Mouse (Mus musculus) embryonic stem cell, embryonic (primary cell): ENCODE measurements around the gene Hbb-bh1.
"Not testable (repeated sequence)": the region's sequence is repeated elsewhere in the genome, so short reads cannot be mapped to it uniquely, and the experiment has no call there.

Experiments used
- CTCF ChIA-PET, 4 experiments: fragments of 300-600 bp in 2 of 4; fragments of 350-600 bp in 2 of 4; sonication (Branson Sonifier 250); formaldehyde crosslinking; loops; one replicate each; lab custom pipeline; 2022; ENCODE audit warnings: inconsistent platforms in 2 of 4; lab: Charles Lee
- POLR2A ChIA-PET, 4 experiments: fragments of 300-600 bp in 2 of 4; fragments of 350-600 bp in 2 of 4; sonication (Branson Sonifier 250); formaldehyde crosslinking; loops; one replicate each; lab custom pipeline; 2022; ENCODE audit warnings: antibody characterized with exemption in 4 of 4, inconsistent platforms in 1 of 4; lab: Charles Lee

The Hbb-bh1 gene

GRCm38 (mm10) chr7:103843034-103843433, at the start of gene Hbb-bh1:
Hbb-bh1 (minus strand) TSS chr7:103843164.
- ChIA-PET POLR2A (no interaction called here), CTCF (no interaction called here)

- POLR2A ChIA-PET: no interaction called here
- CTCF ChIA-PET: no interaction called here
Measured at GRCm38 (mm10) chr7:103886152-103886551, 43.2 kb upstream of the Hbb-bh1 start, which contains the start of gene Olfr66. Olfr66 (minus strand) TSS chr7:103886252.

- POLR2A ChIA-PET: interaction anchor here in 1 of 4 experiments (0.6 kb wide), 1 partner anchor 1049 kb away, joined by 6 read pairs; no protein-coding TSS in a partner anchor
- CTCF ChIA-PET: no interaction called here
Measured at GRCm38 (mm10) chr7:103877093-103877492, 34.1 kb upstream of the Hbb-bh1 start.

- ChIA-PET POLR2A (no interaction called here), CTCF (no interaction called here)
Measured at GRCm38 (mm10) chr7:103874451-103874850, 31.5 kb upstream of the Hbb-bh1 start.

- CTCF ChIA-PET: no interaction called here
- POLR2A ChIA-PET: no interaction called here
Measured at GRCm38 (mm10) chr7:103873064-103873463, 30.1 kb upstream of the Hbb-bh1 start.

- POLR2A ChIA-PET: no interaction called here
Measured at GRCm38 (mm10) chr7:103870667-103871066, 27.7 kb upstream of the Hbb-bh1 start.

GRCm38 (mm10) chr7:103865716-103866115, 22.8 kb upstream of the Hbb-bh1 start:
- ChIA-PET CTCF (interaction anchor here in 1 of 4 experiments (1.1 kb wide), 1 partner anchor 59 kb away, joined by 3 read pairs; no protein-coding TSS in a partner anchor), POLR2A (no interaction called here)

More at GRCm38 (mm10) chr7:103870667-103871066, 27.7 kb upstream of the Hbb-bh1 start:
- CTCF ChIA-PET: no interaction called here

- CTCF ChIA-PET: no interaction called here
- POLR2A ChIA-PET: no interaction called here
Measured at GRCm38 (mm10) chr7:103861531-103861930, 18.6 kb upstream of the Hbb-bh1 start.

GRCm38 (mm10) chr7:103860855-103861254, 17.9 kb upstream of the Hbb-bh1 start:
- POLR2A ChIA-PET: no interaction called here
- CTCF ChIA-PET: interaction anchor here in 1 of 4 experiments (0.6 kb wide), 1 partner anchor 54 kb away, joined by 3 read pairs; no protein-coding TSS in a partner anchor

GRCm38 (mm10) chr7:103859076-103859475, 16.1 kb upstream of the Hbb-bh1 start:
- ChIA-PET POLR2A (no interaction called here), CTCF (no interaction called here)

- POLR2A ChIA-PET: no interaction called here
- CTCF ChIA-PET: no interaction called here
Measured at GRCm38 (mm10) chr7:103854669-103855068, 11.7 kb upstream of the Hbb-bh1 start.

- ChIA-PET CTCF (no interaction called here), POLR2A (no interaction called here)
Measured at GRCm38 (mm10) chr7:103853090-103853489, 10.1 kb upstream of the Hbb-bh1 start, which contains the start of gene Hbb-y. Hbb-y (minus strand) TSS chr7:103853216.

- ChIA-PET CTCF (no interaction called here), POLR2A (no interaction called here)
Measured at GRCm38 (mm10) chr7:103844525-103845325, 1.8 kb upstream of the Hbb-bh1 start.

- ChIA-PET POLR2A (no interaction called here), CTCF (interaction anchor here in 1 of 4 experiments (1.0 kb wide), 1 partner anchor 33 kb away, joined by 4 read pairs; no protein-coding TSS in a partner anchor)
Measured at GRCm38 (mm10) chr7:103840268-103840667, 2.7 kb downstream of the Hbb-bh1 start, which contains the start of gene Hbb-bh2. Hbb-bh2 (minus strand) TSS chr7:103840520.

- CTCF ChIA-PET: no interaction called here
Measured at GRCm38 (mm10) chr7:103827808-103828207, 15.2 kb downstream of the Hbb-bh1 start, which contains the start of gene Hbb-bs. Hbb-bs (minus strand) TSS chr7:103828096.

GRCm38 (mm10) chr7:103827139-103827538, 15.8 kb downstream of the Hbb-bh1 start:
- CTCF ChIA-PET, POLR2A ChIA-PET: not testable (repeated sequence)

More at GRCm38 (mm10) chr7:103827808-103828207, 15.2 kb downstream of the Hbb-bh1 start, which contains the start of gene Hbb-bs:
- POLR2A ChIA-PET: no interaction called here

- CTCF ChIA-PET: no interaction called here
- POLR2A ChIA-PET: no interaction called here
Measured at GRCm38 (mm10) chr7:103826255-103826887, 16.6 kb downstream of the Hbb-bh1 start.

- POLR2A ChIA-PET: no interaction called here
- CTCF ChIA-PET: no interaction called here
Measured at GRCm38 (mm10) chr7:103825536-103826254, 17.3 kb downstream of the Hbb-bh1 start.

GRCm38 (mm10) chr7:103824597-103824996, 18.4 kb downstream of the Hbb-bh1 start:
- CTCF ChIA-PET: no interaction called here
- POLR2A ChIA-PET: no interaction called here
